Mouse (Mus musculus) embryo, embryonic 11 days (tissue): ENCODE data around the gene St3gal3.
A peak's percentile ranks its signal among the peaks of the same experiment; 100 is the strongest.

Experiments
- DNase-seq: peaks from one replicate; pipeline ENCODE4 v3.0.0-alpha.2; 2015

Gene St3gal3

GRCm38 (mm10) chr4:117979181-117979580, 155.5 kb downstream of the St3gal3 start:
- DNase-seq: no peak

GRCm38 (mm10) chr4:117978282-117978681, 156.4 kb downstream of the St3gal3 start:
- DNase-seq: no peak

- DNase-seq: no peak
These were observed 156.9 kb downstream of the St3gal3 start for GRCm38 (mm10) chr4:117977841-117978240.

- DNase-seq: no peak
These were observed 157.3 kb downstream of the St3gal3 start for GRCm38 (mm10) chr4:117977371-117977770.

GRCm38 (mm10) chr4:117975820-117976219, 158.9 kb downstream of the St3gal3 start:
- DNase-seq: no peak

DNA sequence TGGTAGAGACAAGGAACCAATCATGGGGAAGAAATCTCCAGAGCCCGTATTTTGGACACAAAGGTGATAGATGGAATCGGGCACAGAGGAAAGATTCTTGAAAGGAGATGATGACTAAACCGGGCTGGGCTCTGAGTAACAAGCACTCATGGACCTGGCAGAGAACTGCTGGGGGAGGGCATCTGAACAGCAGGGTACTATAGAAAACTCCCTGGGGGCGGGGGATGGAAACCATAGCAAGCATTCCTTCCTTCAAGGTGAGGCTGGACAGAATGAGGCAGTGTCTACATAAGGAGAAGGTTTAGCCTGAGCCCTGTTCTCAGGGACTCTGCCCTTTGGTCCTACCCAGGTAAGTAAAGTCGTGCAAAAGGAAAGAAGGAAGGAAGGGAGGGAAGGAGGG, 160.0 kb downstream of the St3gal3 start:
- DNase-seq: no peak

- no peak for DNase-seq
These were observed 161.7 kb downstream of the St3gal3 start for GRCm38 (mm10) chr4:117972999-117973398.

DNA sequence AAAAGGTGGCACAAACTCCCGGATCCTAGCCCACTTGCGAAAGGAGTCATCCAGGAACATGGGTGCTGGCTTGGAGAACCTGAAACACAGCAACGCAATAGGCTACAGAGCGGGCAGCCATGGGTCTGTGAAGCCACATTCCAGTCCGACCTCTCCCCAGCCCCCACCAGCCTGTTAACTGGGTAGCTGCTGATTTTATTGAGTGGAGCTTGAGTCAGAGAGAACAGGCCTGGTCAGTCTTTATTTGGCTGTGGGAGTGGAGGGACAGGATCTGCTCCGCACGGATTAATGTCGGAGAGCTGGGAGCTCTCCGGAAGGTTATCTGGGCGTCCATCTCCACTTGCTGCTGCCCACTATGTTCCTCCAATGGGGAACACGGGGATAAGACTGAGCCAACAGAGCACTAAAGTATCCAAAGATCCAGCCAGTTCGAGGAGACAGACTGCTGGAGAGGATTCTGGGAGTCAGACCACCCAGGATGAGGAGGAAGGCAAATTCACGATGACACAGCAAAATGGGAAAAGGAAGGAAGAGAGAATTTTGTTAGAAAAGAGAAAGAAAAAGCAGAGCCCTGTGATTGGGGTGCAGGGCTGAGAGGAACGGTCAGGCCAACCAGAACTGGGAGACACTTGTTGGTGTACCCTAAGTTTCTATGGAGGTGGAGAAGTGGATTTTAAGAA, 170.2 kb downstream of the St3gal3 start:
- DNase-seq: no peak

- peak; percentile 22 for DNase-seq
These were observed 177.2 kb downstream of the St3gal3 start for GRCm38 (mm10) chr4:117957492-117957891.

DNA sequence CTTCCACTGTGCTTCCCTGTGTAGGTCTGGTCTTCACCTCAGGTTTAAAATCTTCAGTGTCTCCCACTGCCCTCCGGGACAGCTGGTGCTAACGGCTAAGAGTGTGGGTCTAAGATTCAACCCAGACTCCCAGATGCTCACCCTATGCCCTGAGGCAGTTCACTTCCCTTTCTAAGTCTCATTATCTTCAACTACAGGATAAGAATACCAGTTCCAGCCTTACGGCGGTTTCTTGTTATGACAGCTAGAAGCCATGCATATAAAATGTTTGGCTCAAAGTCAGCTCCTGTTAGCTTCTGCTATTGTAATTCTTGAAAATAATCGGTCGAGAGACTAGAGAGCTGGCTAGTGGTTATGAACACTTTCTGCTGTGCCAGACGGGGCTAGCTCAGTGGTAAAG, 187.2 kb downstream of the St3gal3 start:
- no peak for DNase-seq

GRCm38 (mm10) chr4:117946639-117947305, 187.9 kb downstream of the St3gal3 start:
- no peak for DNase-seq

GRCm38 (mm10) chr4:117943317-117943716, 191.4 kb downstream of the St3gal3 start:
- peak; percentile 66 for DNase-seq

- no peak for DNase-seq
These were observed 197.8 kb downstream of the St3gal3 start for GRCm38 (mm10) chr4:117936964-117937363.

DNA sequence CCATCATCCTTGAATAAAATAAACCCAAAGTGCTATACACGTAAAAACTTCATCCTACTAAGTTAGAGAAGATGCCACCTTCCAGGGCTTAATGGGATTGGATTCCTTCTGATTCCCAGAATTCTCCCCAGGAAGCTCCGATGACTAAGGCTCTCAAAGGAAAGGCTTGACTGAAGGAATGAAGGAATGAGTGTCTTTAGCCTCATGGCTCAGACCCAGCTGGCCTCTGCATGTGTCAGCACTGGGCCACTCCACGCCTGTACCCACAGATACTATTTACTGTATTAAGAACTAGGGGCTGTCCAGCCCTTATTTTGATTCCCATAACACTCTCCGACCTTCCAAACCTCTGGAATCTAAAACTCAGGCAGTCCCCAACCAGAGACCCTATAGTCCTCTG, 200.6 kb downstream of the St3gal3 start:
- DNase-seq: no peak

- DNase-seq: no peak
These were observed 201.5 kb downstream of the St3gal3 start for GRCm38 (mm10) chr4:117933248-117933647.

GRCm38 (mm10) chr4:117929391-117929881, 205.3 kb downstream of the St3gal3 start, which contains the start of gene Artn:
Gene Artn (minus strand): TSS chr4:117929763.
- peak; percentile 76 for DNase-seq

- peak; percentile 75 for DNase-seq
These were observed 205.9 kb downstream of the St3gal3 start for GRCm38 (mm10) chr4:117928699-117929241.

- DNase-seq: peak; percentile 88
These were observed 206.5 kb downstream of the St3gal3 start for GRCm38 (mm10) chr4:117928234-117928633.

- peak; percentile 78 for DNase-seq
These were observed 207.9 kb downstream of the St3gal3 start for GRCm38 (mm10) chr4:117926545-117927482.

DNA sequence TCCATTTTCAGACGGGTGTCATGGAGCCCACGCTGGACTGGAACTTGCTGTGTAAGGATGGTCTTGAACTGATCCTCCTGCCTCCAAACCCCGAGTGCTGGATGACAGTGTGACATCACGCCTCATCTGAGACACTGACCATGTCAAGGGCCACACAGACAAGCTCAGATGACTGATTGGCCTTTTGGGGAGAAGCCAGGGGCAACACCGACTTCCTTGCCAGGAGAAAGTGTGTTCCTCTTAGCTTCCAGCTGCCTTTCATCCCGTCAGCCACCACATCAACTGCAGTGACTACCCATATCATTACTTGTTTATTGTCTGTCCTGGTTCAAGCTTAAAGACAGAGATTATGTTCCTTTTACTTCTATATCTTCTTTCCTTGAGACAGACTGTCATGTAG, 209.8 kb downstream of the St3gal3 start:
- DNase-seq: no peak

GRCm38 (mm10) chr4:117923450-117923849, 211.3 kb downstream of the St3gal3 start:
- no peak for DNase-seq

DNA sequence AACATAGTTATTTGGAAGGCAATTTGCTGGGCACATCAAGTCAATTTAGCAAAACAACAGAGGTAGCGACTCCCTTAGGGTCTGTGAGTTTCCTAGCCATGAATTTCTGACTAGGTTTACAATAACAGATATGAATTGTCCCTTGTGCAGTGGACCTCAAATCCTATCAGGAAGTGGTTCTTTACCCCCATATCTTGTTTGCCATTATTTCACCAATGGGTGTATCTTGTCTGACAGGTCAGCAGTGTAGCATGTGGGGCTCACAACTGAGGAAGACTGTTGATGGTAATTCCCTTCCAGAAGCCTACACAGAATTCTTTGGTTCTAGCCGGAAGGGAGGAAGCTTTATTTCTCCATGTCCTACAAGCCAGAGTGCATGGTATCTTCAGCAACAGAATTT, 213.4 kb downstream of the St3gal3 start:
- no peak for DNase-seq

- DNase-seq: no peak
These were observed 216.0 kb downstream of the St3gal3 start for GRCm38 (mm10) chr4:117918762-117919161.
